Mouse (Mus musculus): ENCODE measurements at regions not wholly inside any gene's neighbourhood (a gene's known extent, or its start where the extent isn't known, plus 50 kb on each side); places are given as distances from the start of the nearest gene placed in this dataset.

GRCm38 (mm10) chr1:152188700-152189099 is 98.8 kb upstream of the 1700025G04Rik start:
- no peaks in the 10 kb centered on the region for H3K27me3 ChIP-seq (ENCODE audit: control insufficient read depth, insufficient read depth, low read length)
- 24% methylated on average over 6 of the region's 6 CpGs for WGBS
- H3K4me2 ChIP-seq (ENCODE audit: low read length) = no peak overlapping the region
- H3K9ac ChIP-seq (replicated peaks; ENCODE audit: low read length) = 0 out of 2 replicates have a peak overlapping the region, but pooled peaks have one; percentile 12
- ATAC-seq (ENCODE audit: low FRiP score, low TSS enrichment) (no peak), DNase-seq (peak; percentile 56)
- no peaks in the 10 kb centered on the region for H3K36me3 ChIP-seq (ENCODE audit: control insufficient read depth, insufficient read depth, low read length)
- H3K9me3 ChIP-seq (ENCODE audit: control insufficient read depth, low read length) = no peaks in the 10 kb centered on the region
- no peak overlapping the region for H3K4me3 ChIP-seq (replicated peaks; ENCODE audit: low read depth, low read length)
- peak overlapping the region; percentile 17; the same call in 1 of the 2 replicates for H3K27ac ChIP-seq (replicated peaks; ENCODE audit: low read depth, low read length)
- H3K4me1 ChIP-seq (ENCODE audit: control insufficient read depth, insufficient read depth, low read length) = peaks cover 7% of the 10 kb centered on the region

DNA sequence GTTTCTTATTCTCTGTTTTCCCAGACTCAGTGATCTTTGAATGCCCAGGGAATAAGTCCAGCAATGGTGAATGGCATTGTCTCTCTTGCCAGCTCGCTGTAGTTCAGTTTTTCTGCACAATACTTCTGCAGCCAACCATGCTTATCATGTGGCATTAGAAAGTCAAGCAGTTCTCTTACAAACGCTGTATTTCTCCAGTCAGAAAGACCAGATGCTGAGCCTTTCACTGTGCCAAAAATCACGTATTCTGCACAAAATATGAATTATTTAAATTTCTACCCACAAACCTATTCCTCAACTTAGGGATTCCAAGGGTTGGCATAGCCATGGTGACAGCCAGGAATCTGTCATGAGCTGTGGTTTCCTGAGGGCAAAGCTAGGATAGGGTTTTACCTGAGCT is 95.0 kb upstream of the 1700025G04Rik start:
- 71% methylated on average over 3 of the region's 3 CpGs for WGBS
- Histone ChIP-seq H3K4me2 (ENCODE audit: low read length) (no peak overlapping the region), H3K9me3 (ENCODE audit: control insufficient read depth, low read length) (no peaks in the 10 kb centered on the region), H3K27ac (replicated peaks; ENCODE audit: low read depth, low read length) (no peak overlapping the region), H3K36me3 (ENCODE audit: control insufficient read depth, insufficient read depth, low read length) (no peaks in the 10 kb centered on the region), H3K4me1 (ENCODE audit: control insufficient read depth, insufficient read depth, low read length) (peaks cover 7% of the 10 kb centered on the region), H3K27me3 (ENCODE audit: control insufficient read depth, insufficient read depth, low read length) (no peaks in the 10 kb centered on the region), H3K9ac (replicated peaks; ENCODE audit: low read length) (no peak overlapping the region), H3K4me3 (replicated peaks; ENCODE audit: low read depth, low read length) (no peak overlapping the region)
- DNase-seq = no peak
- no peak for ATAC-seq (ENCODE audit: low FRiP score, low TSS enrichment)

DNA sequence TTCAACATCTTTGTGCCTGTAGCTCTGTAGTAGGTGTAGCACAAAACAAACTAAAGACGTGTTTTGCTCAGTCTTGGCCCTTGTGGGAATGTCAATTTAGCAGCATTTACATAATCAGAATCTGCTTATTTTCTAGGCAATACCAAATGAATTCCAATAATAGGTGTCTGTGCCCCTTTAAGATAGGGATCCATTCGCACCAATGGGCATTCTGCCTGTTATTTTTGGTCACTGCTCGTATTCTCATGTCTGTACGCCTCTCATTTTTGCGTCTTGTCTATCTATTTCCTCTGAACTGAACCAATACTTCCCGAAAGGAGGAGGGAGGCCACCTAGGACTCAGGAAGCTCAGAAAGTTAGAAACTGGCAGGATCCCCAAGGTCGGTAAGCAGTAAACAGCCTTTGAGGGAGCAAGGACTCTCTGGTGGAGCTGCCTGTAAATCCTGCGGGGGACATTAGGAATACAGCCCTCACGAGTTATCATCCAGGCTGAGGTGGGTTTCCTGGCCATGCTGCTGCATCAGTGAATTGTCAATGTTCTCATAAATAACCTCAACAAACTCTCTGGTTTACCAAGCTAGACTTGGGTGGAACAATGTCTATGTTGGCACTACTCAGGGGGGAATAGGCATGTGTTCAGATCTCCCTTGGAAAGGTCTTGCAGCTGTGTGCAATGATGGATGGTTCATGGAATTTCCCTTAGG is 86.5 kb upstream of the 1700025G04Rik start:
- Histone ChIP-seq H3K9me3 (ENCODE audit: control insufficient read depth, low read length) (no peaks in the 10 kb centered on the region), H3K4me1 (ENCODE audit: control insufficient read depth, insufficient read depth, low read length) (peaks cover 3% of the 10 kb centered on the region), H3K36me3 (ENCODE audit: control insufficient read depth, insufficient read depth, low read length) (no peaks in the 10 kb centered on the region), H3K9ac (replicated peaks; ENCODE audit: low read length) (no peak overlapping the region), H3K4me2 (ENCODE audit: low read length) (no peak overlapping the region), H3K27me3 (ENCODE audit: control insufficient read depth, insufficient read depth, low read length) (no peaks in the 10 kb centered on the region), H3K4me3 (replicated peaks; ENCODE audit: low read depth, low read length) (no peak overlapping the region), H3K27ac (replicated peaks; ENCODE audit: low read depth, low read length) (no peak overlapping the region)
- 88% methylated on average over 9 of the region's 9 CpGs for WGBS
- ATAC-seq (ENCODE audit: low FRiP score, low TSS enrichment) = no peak
- DNase-seq = no peak

- no peak for ATAC-seq (ENCODE audit: low FRiP score, low TSS enrichment)
Observed at GRCm38 (mm10) chr1:152175691-152176090, 85.8 kb upstream of the 1700025G04Rik start.

DNA sequence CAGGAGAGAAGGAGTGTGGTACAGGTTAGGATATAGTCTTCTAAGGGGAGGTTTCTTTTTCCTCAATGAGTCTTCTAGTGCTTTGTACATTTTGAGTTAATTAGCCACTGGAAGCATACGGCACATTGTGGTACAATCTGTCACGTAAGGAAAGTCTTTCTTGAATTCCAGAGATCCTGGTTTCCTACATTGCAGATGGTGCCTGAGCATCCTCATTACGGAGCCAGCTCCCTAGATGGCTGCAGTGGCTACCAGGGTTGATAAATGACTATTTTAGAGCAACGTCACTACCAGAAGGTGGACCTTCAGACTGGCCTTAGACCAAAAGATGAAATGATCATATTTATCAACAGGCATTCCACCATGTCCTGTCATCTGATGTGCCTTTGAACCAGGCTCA is 84.5 kb upstream of the 1700025G04Rik start:
- no peaks in the 10 kb centered on the region for H3K27me3 ChIP-seq (ENCODE audit: control insufficient read depth, insufficient read depth, low read length)
- H3K4me1 ChIP-seq (ENCODE audit: control insufficient read depth, insufficient read depth, low read length) = peaks cover 14% of the 10 kb centered on the region
- DNase-seq = no peak
- no peak for ATAC-seq (ENCODE audit: low FRiP score, low TSS enrichment)
- no peak overlapping the region for H3K9ac ChIP-seq (replicated peaks; ENCODE audit: low read length)
- no peak overlapping the region for H3K27ac ChIP-seq (replicated peaks; ENCODE audit: low read depth, low read length)
- H3K9me3 ChIP-seq (ENCODE audit: control insufficient read depth, low read length) = no peaks in the 10 kb centered on the region
- no peak overlapping the region for H3K4me3 ChIP-seq (replicated peaks; ENCODE audit: low read depth, low read length)
- H3K36me3 ChIP-seq (ENCODE audit: control insufficient read depth, insufficient read depth, low read length) = no peaks in the 10 kb centered on the region
- H3K4me2 ChIP-seq (ENCODE audit: low read length) = no peak overlapping the region
- 90% methylated on average over 4 of the region's 4 CpGs for WGBS

More at GRCm38 (mm10) chr1:152175691-152176090, 85.8 kb upstream of the 1700025G04Rik start:
- Histone ChIP-seq H3K4me3 (replicated peaks; ENCODE audit: low read depth, low read length) (no peak overlapping the region), H3K4me1 (ENCODE audit: control insufficient read depth, insufficient read depth, low read length) (peaks cover 7% of the 10 kb centered on the region), H3K36me3 (ENCODE audit: control insufficient read depth, insufficient read depth, low read length) (no peaks in the 10 kb centered on the region), H3K4me2 (ENCODE audit: low read length) (no peak overlapping the region), H3K27me3 (ENCODE audit: control insufficient read depth, insufficient read depth, low read length) (no peaks in the 10 kb centered on the region), H3K9ac (replicated peaks; ENCODE audit: low read length) (no peak overlapping the region), H3K27ac (replicated peaks; ENCODE audit: low read depth, low read length) (no peak overlapping the region), H3K9me3 (ENCODE audit: control insufficient read depth, low read length) (no peaks in the 10 kb centered on the region)
- DNase-seq = no peak
- 91% methylated on average over 3 of the region's 3 CpGs for WGBS

DNA sequence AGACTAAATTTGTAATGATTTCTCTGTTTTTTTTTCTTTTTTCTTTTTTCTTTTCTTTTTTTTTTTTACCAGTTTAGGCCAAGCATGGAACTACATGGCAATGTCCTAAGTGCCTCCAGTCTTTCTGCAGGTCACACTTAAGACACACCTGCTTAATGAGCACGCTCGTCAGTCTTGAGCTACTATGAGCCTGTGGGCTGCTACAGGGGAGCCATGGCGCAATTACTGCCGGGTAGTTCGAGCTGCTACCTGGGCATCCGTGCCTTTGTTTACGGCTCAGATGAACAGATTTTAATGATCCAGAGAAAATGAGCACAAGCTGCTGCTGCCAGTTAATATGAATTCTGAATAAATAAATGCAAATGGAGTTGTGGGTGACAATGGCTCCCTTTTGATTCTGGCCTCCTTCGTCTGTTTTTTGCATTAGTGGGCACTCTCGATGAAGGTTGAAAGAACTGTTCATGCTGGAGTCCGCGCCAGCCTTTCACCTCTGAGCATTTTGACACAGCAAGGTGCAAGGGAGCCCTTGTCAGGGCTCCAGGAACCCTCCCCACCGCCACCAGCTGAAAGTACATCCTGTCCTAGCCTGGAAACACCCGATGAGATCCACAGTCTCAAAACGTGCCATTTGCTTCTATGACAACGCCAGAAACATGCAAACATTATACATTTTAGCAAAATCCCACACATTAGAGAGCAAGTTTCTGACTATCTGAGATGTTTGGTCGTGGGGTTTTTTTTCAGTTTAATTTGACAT is 81.3 kb upstream of the 1700025G04Rik start:
- Histone ChIP-seq H3K27me3 (ENCODE audit: control insufficient read depth, insufficient read depth, low read length) (no peaks in the 10 kb centered on the region), H3K9me3 (ENCODE audit: control insufficient read depth, low read length) (no peaks in the 10 kb centered on the region), H3K4me1 (ENCODE audit: control insufficient read depth, insufficient read depth, low read length) (peaks cover 21% of the 10 kb centered on the region), H3K4me2 (ENCODE audit: low read length) (no peak overlapping the region), H3K27ac (replicated peaks; ENCODE audit: low read depth, low read length) (peak overlapping the region; percentile 75), H3K4me3 (replicated peaks; ENCODE audit: low read depth, low read length) (no peak overlapping the region), H3K9ac (replicated peaks; ENCODE audit: low read length) (peak overlapping the region; percentile 30; the same call in 1 of the 2 replicates), H3K36me3 (ENCODE audit: control insufficient read depth, insufficient read depth, low read length) (no peaks in the 10 kb centered on the region)
- DNase-seq (peak; percentile 45), ATAC-seq (ENCODE audit: low FRiP score, low TSS enrichment) (no peak)
- 31% methylated on average over 16 of the region's 16 CpGs for WGBS

DNA sequence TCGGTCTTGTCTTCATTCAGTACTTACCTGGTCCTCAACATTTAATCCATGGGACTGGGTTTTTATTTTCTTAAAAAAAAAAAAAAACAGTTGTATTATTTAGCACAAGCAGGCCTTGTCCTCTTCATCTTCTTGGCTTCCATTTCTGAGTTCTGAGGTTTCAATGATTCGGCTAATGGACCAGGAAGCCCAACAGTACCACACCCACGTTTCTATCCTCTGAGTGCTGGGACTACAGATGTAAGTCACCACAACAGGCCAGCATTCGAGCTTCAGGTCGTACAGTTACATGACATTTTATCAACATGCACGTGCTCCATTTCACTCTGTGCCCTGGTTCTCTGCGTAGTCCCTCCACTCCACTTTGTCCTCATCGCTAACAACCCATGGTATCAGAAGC is 80.7 kb upstream of the 1700025G04Rik start:
- Histone ChIP-seq H3K9ac (replicated peaks; ENCODE audit: low read length) (no peak overlapping the region), H3K27ac (replicated peaks; ENCODE audit: low read depth, low read length) (peak overlapping the region; percentile 75; the same call in 1 of the 2 replicates)
- 91% methylated on average over 8 of the region's 8 CpGs for WGBS

DNA sequence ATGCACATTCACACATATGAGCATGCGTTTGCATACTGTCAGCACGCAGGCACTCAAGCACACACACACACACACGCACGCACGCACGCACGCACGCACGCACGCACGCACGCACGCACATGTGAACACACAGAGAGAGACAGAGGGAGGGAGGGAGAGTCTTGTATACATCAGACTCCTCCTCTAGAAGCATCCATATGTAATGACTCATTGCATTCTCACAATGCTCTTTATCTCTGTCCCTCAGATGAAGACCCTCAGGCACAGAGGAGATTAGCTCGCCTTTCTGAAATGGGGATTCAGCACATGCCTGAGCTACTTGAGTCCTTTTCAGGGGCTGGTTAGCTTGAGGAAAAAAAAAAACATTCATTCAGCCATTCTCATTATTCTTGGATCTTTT is 79.6 kb upstream of the 1700025G04Rik start:
- ATAC-seq (ENCODE audit: low FRiP score, low TSS enrichment) = peak; percentile 62
- Histone ChIP-seq H3K4me2 (ENCODE audit: low read length) (peak overlapping the region; percentile 33), H3K4me1 (ENCODE audit: control insufficient read depth, insufficient read depth, low read length) (peaks cover 32% of the 10 kb centered on the region), H3K36me3 (ENCODE audit: control insufficient read depth, insufficient read depth, low read length) (no peaks in the 10 kb centered on the region), H3K27me3 (ENCODE audit: control insufficient read depth, insufficient read depth, low read length) (no peaks in the 10 kb centered on the region), H3K27ac (replicated peaks; ENCODE audit: low read depth, low read length) (peak overlapping the region; percentile 65), H3K9ac (replicated peaks; ENCODE audit: low read length) (no peak overlapping the region), H3K9me3 (ENCODE audit: control insufficient read depth, low read length) (no peaks in the 10 kb centered on the region), H3K4me3 (replicated peaks; ENCODE audit: low read depth, low read length) (no peak overlapping the region)
- DNase-seq = peak; percentile 69
- WGBS = 59% methylated on average over 14 of the region's 14 CpGs

More for the DNA sequence above, 80.7 kb upstream of the 1700025G04Rik start:
- Histone ChIP-seq H3K27me3 (ENCODE audit: control insufficient read depth, insufficient read depth, low read length) (no peaks in the 10 kb centered on the region), H3K9me3 (ENCODE audit: control insufficient read depth, low read length) (no peaks in the 10 kb centered on the region), H3K4me1 (ENCODE audit: control insufficient read depth, insufficient read depth, low read length) (peaks cover 22% of the 10 kb centered on the region), H3K4me2 (ENCODE audit: low read length) (no peak overlapping the region), H3K36me3 (ENCODE audit: control insufficient read depth, insufficient read depth, low read length) (no peaks in the 10 kb centered on the region), H3K4me3 (replicated peaks; ENCODE audit: low read depth, low read length) (no peak overlapping the region)
- DNase-seq (no peak), ATAC-seq (ENCODE audit: low FRiP score, low TSS enrichment) (no peak)
